Mouse (Mus musculus): ENCODE measurements around the gene Ddt. TPM values are rescaled to one million over a fixed set of nuclear protein-coding genes. Genes with fewer than 3 reads are reported as not detected.

Ddt gene
- polyA plus RNA-seq, 1 experiment from 2014 or later: 60.7 TPM

DNA sequence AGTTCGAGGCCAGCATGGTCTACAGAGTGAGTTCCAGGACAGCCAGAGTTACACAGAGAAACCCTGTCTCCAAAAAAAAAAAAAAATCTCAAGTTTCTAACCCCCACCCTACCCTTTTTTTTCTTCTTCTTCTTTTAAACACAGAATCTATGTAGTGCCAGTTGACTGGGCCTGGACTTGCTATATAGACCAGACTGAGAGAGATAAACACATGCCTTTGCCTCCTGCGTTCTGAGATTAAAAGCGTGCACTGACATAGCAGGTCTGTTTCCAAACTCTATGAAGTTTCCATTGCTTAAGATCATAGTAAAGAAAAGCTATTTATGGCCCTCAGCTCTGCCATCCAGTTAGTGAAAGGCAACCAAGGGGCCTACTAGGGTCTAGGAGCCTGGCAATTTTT is 10.8 kb downstream of the Ddt start:
- Histone ChIP-seq H3K4me3 (ENCODE audit: low read depth, low read length) (no peak overlapping the region), H3K4me1 (ENCODE audit: control insufficient read depth, insufficient read depth, low read length) (peaks cover 7% of the 10 kb centered on the region; the same call in 1 of the 2 replicates), H3K27ac (replicated peaks; ENCODE audit: low read depth, low read length) (no peak overlapping the region), H3K4me2 (ENCODE audit: low read depth, low read length) (no peak overlapping the region), H3K36me3 (ENCODE audit: control insufficient read depth, insufficient read depth, low read length) (peaks cover 18% of the 10 kb centered on the region; the same call in 1 of the 2 replicates), H3K27me3 (replicated peaks; ENCODE audit: control insufficient read depth, insufficient read depth, low read length) (no peaks in the 10 kb centered on the region), H3K9ac (ENCODE audit: low read depth, low read length) (no peak overlapping the region), H3K9me3 (ENCODE audit: control insufficient read depth, low read length) (no peaks in the 10 kb centered on the region)
- ATAC-seq (ENCODE audit: low read depth): no peak
- DNase-seq (ENCODE audit: low spot score): no peak
- 98% methylated on average over 3 of the region's 3 CpGs for WGBS

DNA sequence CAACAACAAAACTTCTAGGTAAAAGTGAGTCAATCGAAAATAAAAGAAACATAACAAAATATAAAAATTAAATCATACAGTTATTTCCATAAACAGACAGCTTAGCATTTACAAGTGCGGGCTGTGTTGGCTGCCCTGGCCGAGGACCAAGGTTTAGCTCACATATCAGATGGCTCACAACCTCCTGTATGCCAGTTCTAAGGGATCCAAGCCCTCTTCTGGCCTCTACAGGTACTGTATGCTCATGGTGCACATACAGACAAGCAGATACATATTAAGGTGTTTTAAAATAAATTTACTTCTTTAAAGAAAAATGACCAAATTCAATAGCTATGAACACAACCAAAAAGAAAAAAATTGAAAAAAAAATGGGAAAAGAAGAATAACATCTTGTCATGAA is 12.9 kb downstream of the Ddt start:
- H3K9ac ChIP-seq (ENCODE audit: low read depth, low read length): no peak overlapping the region

GRCm38 (mm10) chr10:75756719-75757118 is 16.5 kb downstream of the Ddt start:
- no peak overlapping the region for H3K9ac ChIP-seq (ENCODE audit: low read depth, low read length)
- H3K9me3 ChIP-seq (ENCODE audit: control insufficient read depth, low read length): no peaks in the 10 kb centered on the region
- H3K4me3 ChIP-seq (ENCODE audit: low read depth, low read length): no peak overlapping the region
- no peak overlapping the region for H3K4me2 ChIP-seq (ENCODE audit: low read depth, low read length)
- DNase-seq (ENCODE audit: low spot score) (no peak), ATAC-seq (ENCODE audit: low read depth) (no peak)
- H3K4me1 ChIP-seq (ENCODE audit: control insufficient read depth, insufficient read depth, low read length): no peaks in the 10 kb centered on the region
- no peaks in the 10 kb centered on the region for H3K27me3 ChIP-seq (replicated peaks; ENCODE audit: control insufficient read depth, insufficient read depth, low read length)
- 92% methylated on average over 11 of the region's 11 CpGs for WGBS
- no peak overlapping the region for H3K27ac ChIP-seq (replicated peaks; ENCODE audit: low read depth, low read length)
- peaks cover 52% of the 10 kb centered on the region for H3K36me3 ChIP-seq (ENCODE audit: control insufficient read depth, insufficient read depth, low read length)

More for the DNA sequence above, 12.9 kb downstream of the Ddt start:
- DNase-seq (ENCODE audit: low spot score) (no peak), ATAC-seq (ENCODE audit: low read depth) (no peak)
- no peaks in the 10 kb centered on the region for H3K27me3 ChIP-seq (replicated peaks; ENCODE audit: control insufficient read depth, insufficient read depth, low read length)
- no peak overlapping the region for H3K4me3 ChIP-seq (ENCODE audit: low read depth, low read length)
- peaks cover 7% of the 10 kb centered on the region; the same call in 1 of the 2 replicates for H3K4me1 ChIP-seq (ENCODE audit: control insufficient read depth, insufficient read depth, low read length)
- H3K4me2 ChIP-seq (ENCODE audit: low read depth, low read length): no peak overlapping the region
- H3K9me3 ChIP-seq (ENCODE audit: control insufficient read depth, low read length): no peaks in the 10 kb centered on the region
- H3K27ac ChIP-seq (replicated peaks; ENCODE audit: low read depth, low read length): no peak overlapping the region
- H3K36me3 ChIP-seq (ENCODE audit: control insufficient read depth, insufficient read depth, low read length): peaks cover 18% of the 10 kb centered on the region
- 94% methylated on average over 3 of the region's 3 CpGs for WGBS

GRCm38 (mm10) chr10:75744017-75744416 is 29.2 kb downstream of the Ddt start:
- Histone ChIP-seq H3K27ac (replicated peaks; ENCODE audit: low read depth, low read length) (no peak overlapping the region), H3K4me2 (ENCODE audit: low read depth, low read length) (no peak overlapping the region), H3K36me3 (ENCODE audit: control insufficient read depth, insufficient read depth, low read length) (peaks cover 72% of the 10 kb centered on the region), H3K4me3 (ENCODE audit: low read depth, low read length) (no peak overlapping the region), H3K9ac (ENCODE audit: low read depth, low read length) (no peak overlapping the region), H3K4me1 (ENCODE audit: control insufficient read depth, insufficient read depth, low read length) (no peaks in the 10 kb centered on the region), H3K27me3 (replicated peaks; ENCODE audit: control insufficient read depth, insufficient read depth, low read length) (no peaks in the 10 kb centered on the region), H3K9me3 (ENCODE audit: control insufficient read depth, low read length) (no peaks in the 10 kb centered on the region)
- 48% methylated on average over 3 of the region's 3 CpGs for WGBS
- peak; percentile 85 for DNase-seq (ENCODE audit: low spot score)
- ATAC-seq (ENCODE audit: low read depth): peak; percentile 92

DNA sequence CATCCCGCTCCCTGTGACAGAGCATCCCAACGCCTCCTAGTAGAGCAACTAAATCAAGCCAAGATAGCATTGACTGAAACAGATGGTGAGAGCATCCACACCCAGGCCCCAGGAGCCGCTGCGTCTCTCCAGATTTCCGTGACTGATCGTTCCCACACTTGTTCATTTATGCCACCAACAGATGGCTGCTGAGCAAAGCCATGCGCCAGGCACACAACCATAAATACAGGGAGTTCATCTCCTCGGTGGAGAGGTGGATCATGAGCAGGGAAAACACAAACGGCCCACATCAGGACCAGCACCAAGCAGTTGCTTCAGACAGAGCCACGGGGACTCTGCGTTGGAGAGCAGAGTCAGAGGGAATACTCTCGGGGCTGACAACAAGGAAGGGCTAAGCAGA is 29.8 kb downstream of the Ddt start:
- H3K4me1 ChIP-seq (ENCODE audit: control insufficient read depth, insufficient read depth, low read length): no peaks in the 10 kb centered on the region
- no peak overlapping the region for H3K4me3 ChIP-seq (ENCODE audit: low read depth, low read length)
- H3K36me3 ChIP-seq (ENCODE audit: control insufficient read depth, insufficient read depth, low read length): peaks cover 75% of the 10 kb centered on the region
- no peak overlapping the region for H3K4me2 ChIP-seq (ENCODE audit: low read depth, low read length)
- no peaks in the 10 kb centered on the region for H3K27me3 ChIP-seq (replicated peaks; ENCODE audit: control insufficient read depth, insufficient read depth, low read length)
- DNase-seq (ENCODE audit: low spot score): peak; percentile 11
- H3K27ac ChIP-seq (replicated peaks; ENCODE audit: low read depth, low read length): no peak overlapping the region
- H3K9me3 ChIP-seq (ENCODE audit: control insufficient read depth, low read length): no peaks in the 10 kb centered on the region
- no peak overlapping the region for H3K9ac ChIP-seq (ENCODE audit: low read depth, low read length)
- no peak for ATAC-seq (ENCODE audit: low read depth)
- 85% methylated on average over 12 of the region's 12 CpGs for WGBS

GRCm38 (mm10) chr10:75740866-75741265 is 32.3 kb downstream of the Ddt start:
- Histone ChIP-seq H3K9ac (ENCODE audit: low read depth, low read length) (no peak overlapping the region), H3K4me1 (ENCODE audit: control insufficient read depth, insufficient read depth, low read length) (no peaks in the 10 kb centered on the region), H3K4me2 (ENCODE audit: low read depth, low read length) (no peak overlapping the region), H3K27ac (replicated peaks; ENCODE audit: low read depth, low read length) (no peak overlapping the region), H3K36me3 (ENCODE audit: control insufficient read depth, insufficient read depth, low read length) (peaks cover 78% of the 10 kb centered on the region), H3K9me3 (ENCODE audit: control insufficient read depth, low read length) (no peaks in the 10 kb centered on the region), H3K4me3 (ENCODE audit: low read depth, low read length) (no peak overlapping the region), H3K27me3 (replicated peaks; ENCODE audit: control insufficient read depth, insufficient read depth, low read length) (no peaks in the 10 kb centered on the region)
- ATAC-seq (ENCODE audit: low read depth) (no peak), DNase-seq (ENCODE audit: low spot score) (no peak)
- WGBS: 95% methylated on average over 3 of the region's 3 CpGs

- no peak overlapping the region for H3K4me3 ChIP-seq (ENCODE audit: low read depth, low read length)
- H3K9ac ChIP-seq (ENCODE audit: low read depth, low read length): no peak overlapping the region
- H3K9me3 ChIP-seq (ENCODE audit: control insufficient read depth, low read length): no peaks in the 10 kb centered on the region
- ATAC-seq (ENCODE audit: low read depth): no peak
- no peaks in the 10 kb centered on the region for H3K27me3 ChIP-seq (replicated peaks; ENCODE audit: control insufficient read depth, insufficient read depth, low read length)
- no peaks in the 10 kb centered on the region for H3K4me1 ChIP-seq (ENCODE audit: control insufficient read depth, insufficient read depth, low read length)
- H3K27ac ChIP-seq (replicated peaks; ENCODE audit: low read depth, low read length): no peak overlapping the region
- no peak overlapping the region for H3K4me2 ChIP-seq (ENCODE audit: low read depth, low read length)
- peaks cover 91% of the 10 kb centered on the region for H3K36me3 ChIP-seq (ENCODE audit: control insufficient read depth, insufficient read depth, low read length)
- DNase-seq (ENCODE audit: low spot score): no peak
- WGBS: 94% methylated on average over 7 of the region's 7 CpGs
Measured at GRCm38 (mm10) chr10:75725449-75725848, 47.8 kb downstream of the Ddt start.

Other genes with a start within 250 kb of the Ddt start
- gene Lrrc75b, start 213.1 kb downstream of the Ddt start, polyA plus RNA-seq (2014; fragmentation: Nextera tagmentation; extraction: Ambion mirVana): 5.7 and 7.9 TPM in 2 replicates
- gene Ggt1, start 211.8 kb downstream of the Ddt start, polyA plus RNA-seq (2014; fragmentation: Nextera tagmentation; extraction: Ambion mirVana): 0.39 and 1.4 TPM in 2 replicates
- 3.1 and 3.9 TPM in 2 replicates for gene Ggt5, start 184.1 kb downstream of the Ddt start, polyA plus RNA-seq (2014; fragmentation: Nextera tagmentation; extraction: Ambion mirVana)
- 7.1 and 7.4 TPM in 2 replicates for gene Susd2, start 129.4 kb downstream of the Ddt start, polyA plus RNA-seq (2014; fragmentation: Nextera tagmentation; extraction: Ambion mirVana)
- 23.5 and 36.0 TPM in 2 replicates for gene Cabin1, start 9.1 kb downstream of the Ddt start, polyA plus RNA-seq (2014; fragmentation: Nextera tagmentation; extraction: Ambion mirVana)
- gene Gm20441, start 7.5 kb upstream of the Ddt start, polyA plus RNA-seq (2014; fragmentation: Nextera tagmentation; extraction: Ambion mirVana): 0.51 TPM in 1 of 2 replicates, not detected in the other
- 19.9 and 22.5 TPM in 2 replicates for gene Gstt3, start 8.0 kb upstream of the Ddt start, polyA plus RNA-seq (2014; fragmentation: Nextera tagmentation; extraction: Ambion mirVana)
- 16.0 and 18.4 TPM in 2 replicates for gene Gstt1, start 25.2 kb upstream of the Ddt start, polyA plus RNA-seq (2014; fragmentation: Nextera tagmentation; extraction: Ambion mirVana)
- gene Gstt4, start 49.1 kb upstream of the Ddt start, polyA plus RNA-seq (2014; fragmentation: Nextera tagmentation; extraction: Ambion mirVana): not detected in 2 replicates
- 9.7 and 12.9 TPM in 2 replicates for gene Gstt2, start 64.0 kb upstream of the Ddt start, polyA plus RNA-seq (2014; fragmentation: Nextera tagmentation; extraction: Ambion mirVana)
- gene Mif, start 86.8 kb upstream of the Ddt start, polyA plus RNA-seq (2014; fragmentation: Nextera tagmentation; extraction: Ambion mirVana): 1,291 and 1,408 TPM in 2 replicates
- 1.9 and 2.1 TPM in 2 replicates for gene Derl3, start 120.0 kb upstream of the Ddt start, polyA plus RNA-seq (2014; fragmentation: Nextera tagmentation; extraction: Ambion mirVana)
- 150 and 173 TPM in 2 replicates for gene Smarcb1, start 148.2 kb upstream of the Ddt start, polyA plus RNA-seq (2014; fragmentation: Nextera tagmentation; extraction: Ambion mirVana)
- gene Chchd10, start 159.7 kb upstream of the Ddt start, polyA plus RNA-seq (2014; fragmentation: Nextera tagmentation; extraction: Ambion mirVana): 28.3 and 53.3 TPM in 2 replicates
- gene Mmp11, start 163.1 kb upstream of the Ddt start, polyA plus RNA-seq (2014; fragmentation: Nextera tagmentation; extraction: Ambion mirVana): 53.6 and 72.3 TPM in 2 replicates
- 0.24 TPM in 1 of 2 replicates, not detected in the other for gene Gm867, start 167.3 kb upstream of the Ddt start, polyA plus RNA-seq (2014; fragmentation: Nextera tagmentation; extraction: Ambion mirVana)
- gene Vpreb3, start 169.6 kb upstream of the Ddt start, polyA plus RNA-seq (2014; fragmentation: Nextera tagmentation; extraction: Ambion mirVana): 1.1 and 1.4 TPM in 2 replicates
- gene Gm5134, start 181.1 kb upstream of the Ddt start, polyA plus RNA-seq (2014; fragmentation: Nextera tagmentation; extraction: Ambion mirVana): 0.07 and 0.17 TPM in 2 replicates